Mouse (Mus musculus): Measurements from ENCODE around the gene Slc25a15. TPM values are rescaled to one million over a fixed set of nuclear protein-coding genes. Genes with fewer than 3 reads are reported as not detected.

Slc25a15 gene
- polyA plus RNA-seq, 1 experiment from 2014 or later, result 16.1 TPM

Other genes starting within 250 kb of the Slc25a15 start
- gene Nek3, start 232.2 kb downstream of the Slc25a15 start, polyA plus RNA-seq (2016; fragmentation: Nextera tagmentation; extraction: Ambion mirVana), result 6.6 and 7.3 TPM in 2 replicates
- 48.3 and 50.3 TPM in 2 replicates for gene Ckap2, start 212.8 kb downstream of the Slc25a15 start, polyA plus RNA-seq (2016; fragmentation: Nextera tagmentation; extraction: Ambion mirVana)
- 36.4 and 37.4 TPM in 2 replicates for gene Vps36, start 205.8 kb downstream of the Slc25a15 start, polyA plus RNA-seq (2016; fragmentation: Nextera tagmentation; extraction: Ambion mirVana)
- 10.6 and 11.5 TPM in 2 replicates for gene Thsd1, start 171.3 kb downstream of the Slc25a15 start, polyA plus RNA-seq (2016; fragmentation: Nextera tagmentation; extraction: Ambion mirVana)
- not detected in 2 replicates for gene Tpte, start 115.2 kb downstream of the Slc25a15 start, polyA plus RNA-seq (2016; fragmentation: Nextera tagmentation; extraction: Ambion mirVana)
- 38.4 and 40.6 TPM in 2 replicates for gene Mrps31, start 12.8 kb upstream of the Slc25a15 start, polyA plus RNA-seq (2016; fragmentation: Nextera tagmentation; extraction: Ambion mirVana)

Data from embryonic facial prominence, embryonic 12.5 days (tissue).